Mouse (Mus musculus): Measurements from ENCODE around the gene Chst3.
A peak's percentile ranks its signal among the peaks of the same experiment; 100 is the strongest.
"Not testable (repeated sequence)": the region's sequence is repeated elsewhere in the genome, so short reads cannot be mapped to it uniquely, and the experiment has no call there.

Gene Chst3

DNA sequence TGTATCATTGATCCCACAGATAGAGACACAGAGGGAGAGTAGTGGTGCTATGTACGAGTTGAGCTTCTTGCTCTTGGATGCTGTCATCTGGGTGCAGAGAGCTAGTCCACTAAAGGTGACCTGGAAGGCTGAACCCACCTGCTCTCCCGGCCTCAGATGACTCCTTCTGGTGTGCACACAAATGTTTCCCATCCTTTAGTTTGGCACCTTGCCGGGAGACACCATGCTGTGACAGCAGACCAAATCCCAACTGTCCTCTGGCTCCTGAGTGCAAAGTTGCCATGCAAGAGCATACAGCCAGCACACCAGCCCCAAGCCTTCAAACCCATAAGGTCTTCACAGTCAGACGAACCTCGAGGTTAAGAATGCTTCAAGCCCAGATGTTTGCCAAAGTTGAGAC is 22.1 kb downstream of the Chst3 start:
- peak in 1 of 2 experiments; percentile 34 for DNase-seq

DNA sequence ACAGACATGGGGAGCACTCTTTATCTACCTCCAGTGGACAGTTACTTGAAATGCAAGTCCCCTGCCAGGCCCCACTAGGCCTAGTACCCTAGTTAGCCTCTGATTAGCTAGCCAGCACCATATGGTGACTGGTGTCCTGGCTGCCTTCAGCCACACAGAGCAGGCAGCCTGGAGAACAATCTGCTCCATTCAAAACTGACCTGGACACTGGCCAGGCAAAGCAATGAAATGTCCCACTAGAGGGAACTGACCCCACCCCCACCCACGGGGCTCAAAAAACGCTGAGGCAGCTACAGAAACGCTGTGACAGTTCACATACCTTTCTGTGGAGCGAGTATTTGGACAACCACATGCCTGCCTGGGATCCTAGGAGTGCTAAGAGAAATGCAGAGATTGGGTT is 24.0 kb downstream of the Chst3 start:
- peak; percentile 51 to 75 for DNase-seq

DNA sequence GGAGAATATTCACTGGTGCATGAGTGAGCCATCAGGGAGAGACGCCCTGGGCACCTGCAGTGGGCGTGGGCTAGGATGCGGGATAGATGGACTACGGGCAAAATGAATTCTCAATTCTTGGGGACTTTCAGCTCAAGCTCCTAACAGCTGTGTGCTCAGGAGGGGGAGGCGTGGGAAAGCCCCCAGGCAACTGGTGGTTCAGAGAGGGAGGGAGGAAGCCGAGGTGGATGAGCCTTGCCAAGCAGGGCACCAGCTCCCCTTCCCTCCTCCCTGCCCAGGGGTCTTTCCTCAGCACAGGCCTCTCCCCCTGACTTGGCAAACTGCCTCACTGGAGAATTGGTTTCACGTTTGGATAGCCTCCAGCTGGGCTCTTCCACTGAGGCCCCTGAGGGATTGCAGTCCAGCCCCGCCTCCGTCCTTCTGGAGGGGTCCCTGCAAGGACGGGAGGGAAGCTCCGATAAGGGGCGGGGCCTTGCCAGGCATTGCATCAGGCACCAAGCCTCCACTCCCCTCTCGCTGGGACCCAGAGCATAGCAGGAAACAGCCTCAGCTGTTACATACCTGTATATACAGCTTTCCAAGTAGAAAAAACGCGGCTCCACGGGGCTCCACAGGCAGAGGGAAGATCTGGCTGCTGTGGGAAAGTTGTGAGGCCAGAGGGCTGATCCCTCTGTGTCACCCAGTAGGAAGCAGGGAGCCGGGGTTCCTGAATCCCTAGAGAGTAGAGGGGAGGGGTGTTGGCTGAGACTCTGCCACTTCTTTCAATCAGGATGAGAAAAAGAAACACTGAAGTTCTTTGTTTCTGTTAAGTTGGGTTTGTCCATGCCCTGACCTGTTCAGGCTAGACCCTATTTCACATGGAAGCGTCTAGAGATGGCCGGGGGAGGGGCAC is 25.3 kb downstream of the Chst3 start:
- DNase-seq = peak; percentile 71 to 89

DNA sequence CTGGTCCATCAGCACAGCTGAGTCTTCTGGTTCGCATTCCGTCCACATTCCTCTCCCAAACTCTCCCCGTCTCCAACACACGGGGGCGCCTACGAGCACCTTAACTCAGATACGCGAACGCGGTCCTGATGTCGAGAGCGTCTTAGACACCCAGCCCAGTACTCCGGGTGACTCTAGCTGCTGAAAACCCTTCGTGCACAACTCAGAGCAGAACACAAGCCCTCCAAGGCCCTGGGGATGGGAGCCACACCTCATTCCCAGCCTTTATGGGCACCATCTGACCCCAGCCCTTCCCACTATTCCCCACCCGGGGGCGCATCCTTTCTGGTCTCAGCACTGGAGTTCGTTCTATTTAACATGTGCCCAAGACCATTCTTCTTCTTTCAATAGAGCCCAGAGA is 27.3 kb downstream of the Chst3 start:
- peak; percentile 77 to 79 for DNase-seq

DNA sequence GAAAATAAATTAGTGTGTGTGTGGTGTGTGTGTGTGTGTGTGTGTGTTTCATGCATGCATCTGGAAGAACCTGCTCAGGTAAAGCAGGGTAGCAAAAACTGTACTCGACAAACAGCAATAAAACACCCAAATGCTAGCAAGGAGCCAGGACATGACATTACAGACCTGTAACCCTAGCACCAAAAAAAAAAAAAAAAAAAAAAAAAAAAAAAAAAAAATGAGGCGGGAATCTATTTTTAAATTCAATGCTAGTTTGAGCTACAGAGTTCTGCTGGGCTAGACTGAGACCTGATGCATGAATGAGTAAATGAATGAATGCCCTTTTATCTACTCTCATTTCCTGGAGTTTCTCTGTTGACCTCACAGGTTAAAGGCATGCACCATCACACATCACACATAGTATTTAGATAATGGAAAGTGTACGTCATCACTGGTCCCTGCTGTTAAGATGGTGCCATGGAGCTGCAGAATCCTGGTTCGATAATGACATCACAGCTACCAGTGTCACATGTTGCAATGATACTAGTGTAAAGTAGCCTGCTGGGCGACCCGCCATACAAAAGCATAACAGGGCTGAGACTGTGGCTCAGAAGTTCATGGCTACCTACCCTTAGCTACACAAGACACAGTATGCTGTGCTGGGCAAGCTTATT is 29.4 kb downstream of the Chst3 start:
- DNase-seq = no peak

DNA sequence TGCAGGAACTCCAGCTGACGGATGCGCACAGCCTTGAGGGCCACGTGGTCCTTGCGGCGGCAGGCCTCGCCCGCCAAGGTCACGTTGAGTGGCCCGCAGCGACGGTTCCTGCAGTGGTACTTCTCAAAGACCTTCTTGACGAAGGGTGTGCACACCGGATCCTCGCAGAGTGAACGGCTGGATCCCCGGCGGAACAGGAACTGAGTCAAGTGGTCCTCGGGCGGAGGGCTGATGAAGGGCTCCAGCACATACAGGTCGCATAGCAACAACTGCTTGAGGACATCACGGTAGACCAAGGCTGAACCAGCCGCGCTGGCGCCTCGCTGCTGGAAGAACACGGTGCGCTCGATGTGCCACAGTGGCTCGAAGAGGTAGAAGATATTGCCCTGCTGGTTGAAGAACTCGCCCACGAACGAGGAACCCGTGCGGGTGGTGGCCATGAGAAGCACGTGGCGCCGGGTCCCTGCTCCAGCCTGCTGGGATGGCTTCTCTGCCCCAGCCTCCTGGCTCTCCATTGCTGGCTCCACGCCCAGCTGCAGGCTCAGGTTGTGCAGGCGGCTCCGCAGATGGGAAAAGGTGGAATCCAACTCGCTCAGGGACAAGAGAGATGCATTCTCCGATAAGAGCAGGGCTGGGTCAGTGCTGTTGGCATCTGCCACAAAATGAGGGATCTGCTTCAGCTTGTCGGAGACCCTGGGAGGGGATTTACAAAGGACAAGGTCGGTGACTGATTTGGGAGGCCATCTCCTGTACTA is 32.7 kb downstream of the Chst3 start:
- DNase-seq = peak; percentile 32 to 68

DNA sequence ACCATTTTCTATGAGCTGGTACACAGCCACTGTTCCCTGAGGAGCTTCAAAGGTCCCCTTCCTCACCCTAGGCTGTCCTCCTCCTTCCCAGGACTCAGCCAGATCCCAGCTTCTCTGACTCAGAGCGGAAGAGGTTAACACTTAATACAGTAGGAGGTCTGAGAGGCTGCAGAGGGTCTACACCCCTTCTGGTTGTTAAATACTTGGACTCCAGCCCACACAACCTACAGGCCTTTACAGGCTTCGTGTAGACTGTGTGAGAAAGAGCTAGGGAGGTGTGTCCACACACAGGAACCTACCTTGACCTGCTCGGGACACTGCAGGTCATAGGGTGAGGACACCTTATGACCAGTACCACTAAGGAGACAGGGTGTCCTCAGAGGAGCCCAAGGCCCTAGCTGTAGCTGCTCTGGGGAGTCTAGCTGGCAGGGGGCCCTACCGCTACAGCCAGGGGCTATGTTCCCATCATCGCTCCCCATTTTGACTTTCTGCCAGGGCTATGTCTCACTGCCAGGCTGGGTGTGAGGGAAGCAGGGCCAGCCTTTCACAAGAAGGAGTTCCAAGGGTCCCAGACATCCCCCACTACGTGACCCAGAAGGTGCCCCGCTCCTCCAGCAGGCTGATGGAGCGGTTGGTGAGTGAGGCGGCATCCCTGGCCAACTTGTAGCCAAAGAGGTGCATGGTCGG is 33.9 kb downstream of the Chst3 start:
- peak in 1 of 2 experiments; percentile 52 for DNase-seq

DNA sequence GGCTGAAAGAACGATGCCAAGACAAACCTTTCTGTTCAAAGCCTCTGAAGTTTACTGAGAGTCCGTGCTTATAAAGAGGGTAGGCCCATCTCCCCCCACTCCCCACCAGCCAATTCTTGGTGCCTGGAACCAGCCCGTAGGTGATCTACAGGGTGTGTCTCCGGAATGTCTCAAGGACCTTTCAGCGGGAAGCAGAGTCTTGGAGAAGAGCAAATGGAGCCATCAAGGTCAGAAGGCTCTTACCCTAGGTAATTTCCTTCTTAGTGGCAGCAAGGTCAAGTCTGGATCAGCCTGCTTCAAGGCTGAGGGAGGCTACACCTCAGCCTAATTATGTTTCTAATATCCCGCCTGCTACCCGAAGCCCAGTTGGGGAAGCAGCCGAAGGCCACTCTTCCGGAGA is 43.8 kb downstream of the Chst3 start:
- not testable (repeated sequence) for DNase-seq

DNA sequence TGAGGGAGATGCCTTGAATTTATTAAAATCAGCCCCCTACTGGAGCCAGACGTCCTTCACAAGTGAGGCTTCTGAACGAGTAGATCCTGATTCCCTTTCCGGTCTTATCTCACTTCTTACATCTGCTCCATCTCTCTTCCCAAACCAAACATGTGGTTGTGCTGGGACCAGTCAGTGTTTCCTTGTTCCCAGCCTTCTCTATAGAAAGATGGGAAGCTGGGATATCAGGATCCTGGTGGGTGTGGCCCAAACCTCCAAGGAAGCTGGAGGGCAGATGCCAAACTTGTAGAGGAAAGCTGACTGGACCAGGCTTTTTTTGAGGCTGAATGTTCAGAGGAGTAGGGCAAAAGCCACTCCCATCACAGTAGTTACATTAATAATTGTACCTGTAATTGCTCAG is 44.6 kb downstream of the Chst3 start:
- no peak for DNase-seq

DNA sequence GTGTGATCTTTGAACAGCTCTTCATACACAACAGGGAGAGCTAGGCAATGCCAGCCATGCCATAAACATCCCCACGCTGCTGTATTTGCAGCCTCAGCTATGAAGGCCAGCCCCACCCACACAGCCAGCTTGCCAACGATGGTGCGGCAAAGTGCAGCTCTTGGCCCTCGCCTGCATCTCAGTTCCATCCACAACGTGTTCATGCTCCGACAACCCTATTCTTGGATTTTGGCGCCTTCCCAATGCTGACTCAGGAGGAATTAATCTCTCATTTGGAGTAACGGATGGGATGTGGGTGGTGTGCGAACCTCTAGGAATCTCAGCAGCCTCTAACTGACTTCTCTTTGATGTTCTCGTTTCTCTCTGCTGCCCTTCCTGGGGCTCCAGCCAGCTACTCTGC is 46.0 kb downstream of the Chst3 start:
- peak; percentile 41 to 64 for DNase-seq

DNA sequence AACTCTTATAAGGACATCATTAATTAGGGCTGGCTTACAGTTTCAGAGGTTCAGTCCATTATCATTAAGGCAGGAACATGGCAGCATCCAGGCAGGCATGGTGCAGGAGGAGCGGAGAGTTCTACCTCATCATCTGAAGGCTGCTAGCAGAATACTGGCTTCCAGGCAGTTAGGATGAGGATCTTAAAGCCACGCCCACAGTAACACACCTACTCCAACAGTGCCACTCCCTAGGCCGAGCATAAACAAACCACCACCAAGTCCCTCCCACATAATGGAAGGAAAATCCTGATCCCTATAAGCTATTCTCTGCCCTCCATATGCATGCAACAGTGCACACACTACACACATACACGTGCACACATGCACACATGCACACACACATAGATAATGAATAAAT is 46.8 kb downstream of the Chst3 start:
- DNase-seq = no peak

DNA sequence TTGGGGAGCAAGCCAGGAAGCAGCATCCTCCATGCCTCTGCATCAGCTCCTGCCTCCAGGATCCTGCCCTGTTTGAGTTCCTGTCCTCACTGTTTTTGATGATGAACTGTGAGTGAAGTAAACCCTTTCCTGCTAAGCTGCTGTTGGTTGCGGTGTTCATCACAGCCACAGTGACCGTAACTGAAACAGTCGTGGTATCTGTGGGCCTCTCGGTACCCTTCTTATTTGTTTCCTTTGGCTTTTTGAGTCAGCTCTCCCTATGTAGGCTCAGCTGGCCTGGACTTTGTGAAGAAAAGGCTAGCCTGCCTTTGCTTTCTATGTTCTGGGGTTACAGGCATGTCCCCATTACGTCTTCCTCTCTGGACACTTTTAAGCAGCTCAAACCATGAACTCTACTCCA is 47.7 kb downstream of the Chst3 start:
- no peak for DNase-seq

DNA sequence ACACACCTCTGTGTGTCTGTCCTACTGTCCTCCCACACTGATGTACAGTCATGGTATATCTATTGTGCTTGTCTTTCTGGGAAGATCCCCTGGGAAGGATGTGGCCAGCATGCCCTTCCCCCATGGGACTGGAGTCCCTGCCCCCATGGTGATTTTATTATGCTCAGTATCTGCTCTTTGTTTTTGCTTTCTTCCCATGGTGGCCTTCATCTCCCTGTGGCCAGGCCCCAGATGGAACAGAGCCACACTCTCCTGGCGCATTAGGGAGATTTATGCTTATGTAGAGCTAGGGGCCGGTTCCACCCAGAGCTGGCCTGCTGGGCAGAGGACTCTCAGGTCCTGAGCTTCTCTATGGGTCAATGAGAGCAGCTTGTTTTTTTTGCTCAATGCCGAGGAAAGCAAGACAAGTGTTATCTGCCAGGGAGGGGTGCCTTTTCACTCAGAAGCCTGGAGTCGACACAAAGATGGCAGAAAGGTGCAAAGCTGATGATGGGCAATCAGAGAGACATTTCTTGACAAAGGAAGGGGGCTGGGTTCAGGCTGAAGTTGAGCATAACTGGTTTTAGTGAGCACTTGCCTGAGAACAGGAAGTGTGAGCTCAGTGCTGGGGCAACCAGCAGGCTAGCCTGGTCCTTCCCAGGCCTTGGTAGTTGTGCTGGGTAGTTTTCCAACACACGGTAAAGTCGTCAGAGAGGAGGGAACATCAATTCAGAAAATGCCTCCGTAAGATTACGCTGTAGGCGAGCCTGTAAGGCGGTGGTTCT is 48.6 kb downstream of the Chst3 start:
- DNase-seq = no peak

DNA sequence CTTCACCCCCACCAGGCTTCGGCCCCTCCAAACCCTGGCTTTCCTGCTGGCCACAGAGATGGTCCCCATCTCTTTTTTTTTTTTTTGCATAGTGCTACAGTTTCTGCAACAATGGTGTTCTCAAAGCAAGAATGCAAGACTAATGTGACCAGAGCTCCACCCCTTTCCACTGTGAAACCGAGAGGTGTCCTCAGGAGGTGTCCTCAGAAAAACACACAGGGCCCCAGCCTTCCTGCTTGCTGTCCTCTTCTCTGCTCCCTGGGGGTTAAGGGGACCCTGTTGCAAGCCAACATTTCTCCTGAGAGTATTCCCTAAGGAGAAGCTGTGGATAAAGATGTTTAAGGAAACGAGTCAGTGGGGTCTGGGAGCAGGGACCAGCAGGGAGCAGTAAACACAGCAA is 50.1 kb downstream of the Chst3 start:
- DNase-seq = no peak

DNA sequence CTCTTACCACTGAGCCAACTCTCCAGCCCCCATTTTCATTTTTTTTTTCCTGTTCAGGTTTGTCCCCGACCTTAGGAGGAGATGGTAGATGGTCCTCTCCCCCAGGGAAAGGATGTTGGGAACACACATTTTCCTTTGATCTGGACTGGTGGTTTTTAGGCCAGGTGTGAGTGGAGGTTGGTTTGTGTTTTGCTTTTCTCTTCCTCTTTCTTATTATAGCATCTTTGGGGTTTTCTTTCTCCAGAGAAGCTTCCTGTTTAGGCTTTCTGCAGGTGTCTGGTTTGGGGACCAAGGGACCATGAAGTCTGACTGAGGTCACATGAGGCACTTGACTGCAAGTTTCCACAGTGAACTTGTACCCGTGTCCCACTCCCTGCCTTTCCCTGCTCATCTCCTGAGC is 50.8 kb downstream of the Chst3 start:
- no peak for DNase-seq

DNA sequence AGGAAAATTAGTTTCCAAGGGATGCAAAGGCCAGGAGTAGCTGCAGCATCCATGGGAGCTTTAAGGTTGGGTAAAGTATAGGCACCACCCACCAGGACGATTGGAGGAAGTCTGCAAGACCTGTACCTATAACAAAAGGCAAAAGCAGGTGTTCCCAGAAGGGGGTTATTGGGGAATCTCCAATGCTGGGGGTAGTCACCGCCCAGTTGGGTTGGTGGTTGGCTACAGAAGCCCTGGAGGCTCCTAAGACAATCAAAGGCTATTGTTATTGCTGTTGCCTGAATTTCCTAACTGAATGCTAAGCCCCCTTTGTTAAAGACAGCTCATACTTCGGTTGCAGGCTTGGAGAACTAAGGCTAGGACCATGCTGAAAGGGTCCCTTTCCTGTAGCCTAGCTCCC is 53.0 kb downstream of the Chst3 start:
- no peak for DNase-seq

DNA sequence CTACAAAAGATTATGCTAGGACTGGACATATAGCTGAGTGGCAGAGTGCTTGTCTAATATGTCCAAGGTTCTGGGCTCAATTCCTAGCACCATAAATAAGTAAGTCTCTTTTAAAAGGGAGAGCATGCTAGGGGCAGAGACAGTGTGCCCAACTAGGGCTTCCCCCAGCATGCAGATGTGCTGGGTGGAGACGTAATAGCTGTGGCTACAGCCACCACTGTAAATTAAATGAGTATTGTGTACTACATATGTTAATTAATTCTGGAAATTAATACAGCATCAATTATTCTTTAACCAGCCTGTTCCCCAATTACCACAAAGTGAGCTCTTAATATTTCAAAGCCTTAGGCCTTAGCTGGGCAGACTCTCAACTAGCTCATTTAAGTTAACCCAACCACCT is 54.2 kb downstream of the Chst3 start:
- no peak for DNase-seq

DNA sequence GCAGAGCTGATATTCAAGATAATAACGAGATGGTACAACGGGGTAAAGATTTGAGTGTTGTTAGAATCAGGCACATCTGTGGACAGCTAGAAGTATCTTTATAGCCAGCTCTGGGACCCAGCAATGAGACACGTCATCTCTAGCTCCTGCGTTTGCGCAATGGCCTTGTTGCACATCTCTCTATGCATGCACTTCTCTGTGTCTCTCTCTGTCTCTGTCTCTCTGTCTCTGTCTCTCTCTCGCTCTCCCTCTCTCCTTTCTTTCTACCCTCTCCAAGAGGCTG is 56.1 kb downstream of the Chst3 start:
- DNase-seq = no peak

DNA sequence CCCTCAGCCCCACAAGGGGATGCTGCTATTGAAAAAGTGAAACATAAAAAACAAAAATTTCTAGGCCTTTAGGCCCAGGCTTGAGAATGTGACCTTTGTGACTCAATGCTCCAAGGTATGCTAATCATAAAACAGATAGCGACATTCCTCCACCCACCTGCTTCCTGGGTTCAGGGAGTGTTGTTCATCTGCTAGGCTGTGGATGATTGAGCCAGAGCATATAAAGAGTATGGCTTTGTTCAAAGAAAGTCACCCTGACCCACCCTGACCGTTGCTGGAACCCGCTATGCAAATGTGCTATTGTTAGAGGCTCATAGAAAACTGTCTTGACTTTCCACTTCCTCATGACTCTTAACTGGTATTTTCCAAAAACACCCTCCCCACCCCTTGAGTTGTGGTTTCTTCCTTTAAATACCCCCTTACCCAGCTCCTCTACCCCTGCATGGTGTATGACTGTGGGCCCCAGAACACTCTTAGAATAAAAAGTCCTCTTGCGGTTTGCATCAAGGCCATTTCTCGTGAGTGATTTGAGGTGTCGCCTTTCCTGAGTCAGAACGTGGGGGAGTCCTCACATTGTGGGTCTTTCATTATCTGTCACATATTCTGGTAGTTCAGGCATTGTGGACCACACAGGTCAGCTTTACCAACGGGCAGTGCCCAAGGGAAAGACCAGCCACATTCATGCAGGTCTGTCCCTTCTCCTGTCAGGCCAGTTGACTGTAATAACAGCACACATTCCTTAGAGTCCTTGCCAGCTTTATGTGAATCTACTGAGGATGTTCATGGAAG is 56.7 kb downstream of the Chst3 start:
- not testable (repeated sequence) for DNase-seq

DNA sequence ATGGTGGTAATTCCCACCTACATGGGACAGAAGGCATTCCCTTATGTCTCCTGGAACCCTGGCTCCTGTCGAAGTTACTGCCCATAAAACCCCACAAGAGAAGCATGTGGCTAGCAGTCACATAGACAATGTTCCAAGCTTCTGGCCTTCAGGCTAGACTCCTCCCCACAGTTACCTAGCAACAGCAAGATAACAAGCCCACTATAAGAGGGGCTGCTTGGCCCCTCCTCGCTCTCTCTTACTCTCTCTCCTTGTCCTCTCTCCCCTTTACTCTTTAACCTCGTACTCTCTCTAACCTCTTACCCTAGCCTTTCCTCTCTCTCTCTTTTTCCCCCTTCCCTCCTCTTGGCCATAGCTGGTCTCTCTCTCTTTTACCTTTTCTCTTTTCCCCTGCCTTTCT is 57.7 kb downstream of the Chst3 start:
- not testable (repeated sequence) for DNase-seq

DNA sequence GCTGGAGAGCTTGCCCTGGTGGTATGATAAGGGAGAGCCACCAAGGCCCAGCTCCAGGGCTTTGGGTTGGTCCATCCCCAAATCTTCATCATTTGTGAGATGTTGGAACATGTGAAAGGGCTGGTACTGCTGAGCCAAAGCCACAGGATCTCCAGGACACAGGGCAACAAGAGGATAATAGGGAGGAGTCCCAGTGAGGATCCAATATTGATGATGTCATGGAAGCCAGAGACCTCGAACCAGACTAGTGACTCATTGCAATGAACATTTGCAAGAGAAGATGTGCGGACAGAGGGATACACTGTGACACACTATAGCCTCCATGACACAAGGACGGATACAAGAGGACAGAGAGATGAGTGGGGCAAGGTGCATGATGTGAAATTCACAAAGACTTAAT is 60.9 kb downstream of the Chst3 start:
- DNase-seq = no peak

DNA sequence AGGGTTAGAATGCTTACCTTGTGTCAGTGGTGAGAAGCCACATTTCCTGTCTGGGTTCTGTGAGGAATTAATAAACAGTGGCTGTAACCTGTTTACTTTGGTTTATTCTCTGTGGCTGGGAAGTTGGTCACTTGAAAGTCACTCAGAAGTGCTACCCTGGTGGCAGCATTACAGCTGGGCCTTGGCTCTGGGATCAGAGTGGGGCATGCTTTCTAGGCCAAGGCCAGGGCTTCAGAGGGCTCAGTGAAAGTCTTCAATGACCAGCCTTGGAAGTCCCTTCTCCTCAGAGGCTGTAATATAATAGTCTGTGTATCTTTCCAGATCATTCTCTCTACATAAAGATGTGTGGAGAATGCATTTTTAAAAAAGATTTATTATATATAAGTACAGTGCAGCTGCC is 63.0 kb downstream of the Chst3 start:
- DNase-seq = no peak

All from lung, postnatal 4 days (tissue).